ENCODE assay signal across 26 mouse cellular contexts in the genomic region with DNA sequence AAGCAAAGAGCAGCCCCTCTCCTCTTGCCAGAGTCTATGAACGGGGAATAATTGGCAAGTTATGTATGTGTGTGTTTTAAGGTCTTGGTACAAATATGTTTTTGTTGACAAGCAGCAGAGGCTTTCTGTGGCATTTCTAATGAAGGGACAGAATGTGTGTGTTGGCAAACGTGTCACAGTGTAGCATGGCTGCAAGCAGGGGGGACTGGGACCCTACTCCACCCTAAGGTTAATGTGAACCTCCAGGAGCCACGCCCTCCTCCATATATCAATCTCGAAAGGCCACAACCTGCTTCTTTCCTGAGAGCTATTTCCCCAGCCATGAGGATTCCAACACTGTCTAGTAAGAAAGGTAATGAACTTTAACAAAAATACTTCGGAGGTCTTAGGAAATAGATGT.
DNase-seq lines count a peak whose midpoint lies in the region; ATAC-seq and TF ChIP-seq lines count a peak whose summit lies in the region.
"Had no signal": no experiment of that assay in that cellular context is flagged by ENCODE, and none has a peak within 500 bp of the region (broad histone marks: within the 10 kb centered on the region; RNA-seq: fewer than 3 reads in every experiment).

No protein-coding gene starts in this region.

- no peak for TF ChIP-seq CTCF in liver, postnatal 0 days (IDR thresholded peaks at IDR 0.05; ENCODE audit: low read depth)

- no peak overlapping the region for H3K9ac ChIP-seq in forebrain, embryonic 12.5 days
- H3K9ac ChIP-seq in forebrain, embryonic 16.5 days (replicated peaks; ENCODE audit: low read depth, low read length): no peak overlapping the region
- no peak overlapping the region for H3K9ac ChIP-seq in limb, embryonic 12.5 days (replicated peaks)
- H3K9ac ChIP-seq in hindbrain, embryonic 14.5 days: no peak overlapping the region
- no peak overlapping the region for H3K9ac ChIP-seq in neural tube, embryonic 13.5 days
- no peak overlapping the region for H3K9ac ChIP-seq in liver, postnatal 0 days (replicated peaks)
- H3K9ac ChIP-seq: embryonic facial prominence, embryonic 15.5 days; heart, embryonic 15.5 days; liver, embryonic 12.5 days; midbrain, embryonic 12.5 days had no signal

- peaks cover 4% of the 10 kb centered on the region for H3K4me1 ChIP-seq in forebrain, embryonic 12.5 days
- H3K4me1 ChIP-seq in forebrain, embryonic 16.5 days (replicated peaks; ENCODE audit: control insufficient read depth, insufficient read depth, low read length): peaks cover 8% of the 10 kb centered on the region
- H3K4me1 ChIP-seq in limb, embryonic 12.5 days (replicated peaks): no peaks in the 10 kb centered on the region; the same call in 1 of the 2 replicates
- peaks cover 15% of the 10 kb centered on the region for H3K4me1 ChIP-seq in limb, embryonic 10.5 days
- H3K4me1 ChIP-seq in hindbrain, embryonic 14.5 days (replicated peaks; ENCODE audit: control insufficient read depth, insufficient read depth, low read length): peaks cover 9% of the 10 kb centered on the region
- H3K4me1 ChIP-seq in neural tube, embryonic 13.5 days (replicated peaks): peaks cover 18% of the 10 kb centered on the region
- no peaks in the 10 kb centered on the region for H3K4me1 ChIP-seq in liver, postnatal 0 days (ENCODE audit: insufficient read depth)
- H3K4me1 ChIP-seq: embryonic facial prominence, embryonic 15.5 days; heart, embryonic 10.5 days; heart, embryonic 15.5 days; liver, embryonic 12.5 days; megakaryocyte, embryonic 14.5 days had no signal

- ATAC-seq in forebrain, embryonic 12.5 days (ENCODE audit: low FRiP score): peak; percentile 41; the same call in 1 of the 2 replicates
- ATAC-seq in forebrain, embryonic 16.5 days: no peak
- no peak for ATAC-seq in limb, embryonic 12.5 days (ENCODE audit: insufficient number of reproducible peaks, insufficient read depth, low FRiP score, low TSS enrichment, low read depth)
- ATAC-seq in hindbrain, embryonic 14.5 days (ENCODE audit: low FRiP score): 0 out of 2 replicates have a peak, but pooled peaks have one; percentile 24
- peak; percentile 81 for ATAC-seq in neural tube, embryonic 13.5 days (ENCODE audit: low read depth)
- no peak for ATAC-seq in liver, postnatal 0 days
- ATAC-seq: CD4-positive, CD25-positive, alpha-beta regulatory T cell, adult 4 months; intestine, postnatal 0 days; liver, embryonic 12.5 days; lung, postnatal 0 days had no signal

- H3K27ac ChIP-seq in forebrain, embryonic 12.5 days: no peak overlapping the region
- H3K27ac ChIP-seq in forebrain, embryonic 16.5 days (ENCODE audit: low read length): no peak overlapping the region
- peak overlapping the region; percentile 1; the same call in 1 of the 2 replicates for H3K27ac ChIP-seq in limb, embryonic 12.5 days
- H3K27ac ChIP-seq in limb, embryonic 10.5 days: no peak overlapping the region
- H3K27ac ChIP-seq in hindbrain, embryonic 14.5 days: no peak overlapping the region
- H3K27ac ChIP-seq in neural tube, embryonic 13.5 days (replicated peaks): no peak overlapping the region
- H3K27ac ChIP-seq in liver, postnatal 0 days (ENCODE audit: low read depth): no peak overlapping the region
- H3K27ac ChIP-seq: embryonic facial prominence, embryonic 15.5 days; heart, embryonic 10.5 days; heart, embryonic 15.5 days; left cerebral cortex, adult 2 months; liver, embryonic 12.5 days; midbrain, embryonic 12.5 days had no signal

- no peaks in the 10 kb centered on the region for H3K36me3 ChIP-seq in forebrain, embryonic 12.5 days (replicated peaks)
- no peaks in the 10 kb centered on the region for H3K36me3 ChIP-seq in forebrain, embryonic 16.5 days (ENCODE audit: control insufficient read depth, insufficient read depth)
- no peaks in the 10 kb centered on the region for H3K36me3 ChIP-seq in limb, embryonic 12.5 days
- H3K36me3 ChIP-seq in limb, embryonic 10.5 days: no peaks in the 10 kb centered on the region
- H3K36me3 ChIP-seq in hindbrain, embryonic 14.5 days (replicated peaks; ENCODE audit: control insufficient read depth, insufficient read depth): no peaks in the 10 kb centered on the region
- H3K36me3 ChIP-seq in neural tube, embryonic 13.5 days: no peaks in the 10 kb centered on the region
- H3K36me3 ChIP-seq in liver, postnatal 0 days (replicated peaks; ENCODE audit: insufficient read depth, low read length): no peaks in the 10 kb centered on the region
- H3K36me3 ChIP-seq: embryonic facial prominence, embryonic 15.5 days; heart, embryonic 10.5 days; heart, embryonic 15.5 days; liver, embryonic 12.5 days; midbrain, embryonic 12.5 days had no signal

- H3K4me2 ChIP-seq in forebrain, embryonic 12.5 days: no peak overlapping the region
- H3K4me2 ChIP-seq in forebrain, embryonic 16.5 days (ENCODE audit: low read length): no peak overlapping the region
- no peak overlapping the region for H3K4me2 ChIP-seq in limb, embryonic 12.5 days
- H3K4me2 ChIP-seq in hindbrain, embryonic 14.5 days (replicated peaks): no peak overlapping the region
- H3K4me2 ChIP-seq in neural tube, embryonic 13.5 days: 0 out of 2 replicates have a peak overlapping the region, but pooled peaks have one; percentile 11
- no peak overlapping the region for H3K4me2 ChIP-seq in liver, postnatal 0 days (ENCODE audit: low read depth, low read length)
- H3K4me2 ChIP-seq: embryonic facial prominence, embryonic 15.5 days; heart, embryonic 15.5 days; liver, embryonic 12.5 days; midbrain, embryonic 12.5 days had no signal

- DNase-seq in limb, embryonic 10.5 days (ENCODE audit: low spot score): no peak
- no peak for DNase-seq in hindbrain, embryonic 14.5 days (ENCODE audit: low spot score)
- no peak for DNase-seq in liver, postnatal 0 days
- DNase-seq: adrenal gland, postnatal 14 days; cerebellum, adult 11 months; gastrocnemius, postnatal 14 days; kidney, adult 9 months; kidney, postnatal 14 days; lung, adult 18-20 months; lung, postnatal 4 days; right cerebral cortex, postnatal 25 days; thymus, postnatal 14 days had no signal

- 33% methylated on average over 5 of the region's 5 CpGs for WGBS in forebrain, embryonic 12.5 days
- 25% methylated on average over 5 of the region's 5 CpGs for WGBS in forebrain, embryonic 16.5 days
- WGBS in limb, embryonic 12.5 days: 49% methylated on average over 5 of the region's 5 CpGs
- 61% methylated on average over 5 of the region's 5 CpGs for WGBS in limb, embryonic 10.5 days
- 32% methylated on average over 5 of the region's 5 CpGs for WGBS in hindbrain, embryonic 14.5 days
- WGBS in neural tube, embryonic 13.5 days: 42% methylated on average over 5 of the region's 5 CpGs
- WGBS in liver, postnatal 0 days (ENCODE audit: insufficient replicate concordance): 71% methylated on average over 5 of the region's 5 CpGs

- H3K4me3 ChIP-seq in forebrain, embryonic 12.5 days (replicated peaks): no peak overlapping the region
- H3K4me3 ChIP-seq in forebrain, embryonic 16.5 days (replicated peaks; ENCODE audit: low read length): no peak overlapping the region
- no peak overlapping the region for H3K4me3 ChIP-seq in limb, embryonic 12.5 days (replicated peaks)
- H3K4me3 ChIP-seq in limb, embryonic 10.5 days: no peak overlapping the region
- H3K4me3 ChIP-seq in hindbrain, embryonic 14.5 days (replicated peaks; ENCODE audit: low read length): no peak overlapping the region
- no peak overlapping the region for H3K4me3 ChIP-seq in neural tube, embryonic 13.5 days
- H3K4me3 ChIP-seq in liver, postnatal 0 days (ENCODE audit: low read depth, low read length): no peak overlapping the region
- H3K4me3 ChIP-seq: embryonic facial prominence, embryonic 15.5 days; heart, embryonic 10.5 days; heart, embryonic 15.5 days; left cerebral cortex, adult 2 months; liver, embryonic 12.5 days; megakaryocyte, embryonic 14.5 days; midbrain, embryonic 12.5 days had no signal

- H3K27me3 ChIP-seq in forebrain, embryonic 12.5 days: peaks cover 89% of the 10 kb centered on the region
- peaks cover 54% of the 10 kb centered on the region for H3K27me3 ChIP-seq in forebrain, embryonic 16.5 days (replicated peaks; ENCODE audit: control insufficient read depth, insufficient read depth, low read length)
- 0 out of 2 replicates have a peak, but pooled peaks cover 4% of the 10 kb centered on the region for H3K27me3 ChIP-seq in limb, embryonic 12.5 days
- H3K27me3 ChIP-seq in limb, embryonic 10.5 days (ENCODE audit: low read depth, poor library complexity, severe bottlenecking): no peaks in the 10 kb centered on the region
- H3K27me3 ChIP-seq in hindbrain, embryonic 14.5 days (ENCODE audit: control insufficient read depth, insufficient read depth, low read length): peaks cover 15% of the 10 kb centered on the region
- peaks cover 62% of the 10 kb centered on the region for H3K27me3 ChIP-seq in neural tube, embryonic 13.5 days
- H3K27me3 ChIP-seq in liver, postnatal 0 days (ENCODE audit: insufficient read depth, low read length): no peaks in the 10 kb centered on the region
- H3K27me3 ChIP-seq: embryonic facial prominence, embryonic 15.5 days; heart, embryonic 15.5 days; liver, embryonic 12.5 days; megakaryocyte, embryonic 14.5 days; midbrain, embryonic 12.5 days had no signal

- H3K9me3 ChIP-seq in forebrain, embryonic 12.5 days: no peaks in the 10 kb centered on the region
- no peaks in the 10 kb centered on the region for H3K9me3 ChIP-seq in forebrain, embryonic 16.5 days (ENCODE audit: control insufficient read depth, low read length)
- H3K9me3 ChIP-seq in limb, embryonic 12.5 days: no peaks in the 10 kb centered on the region
- no peaks in the 10 kb centered on the region for H3K9me3 ChIP-seq in limb, embryonic 10.5 days (replicated peaks)
- no peaks in the 10 kb centered on the region for H3K9me3 ChIP-seq in hindbrain, embryonic 14.5 days (ENCODE audit: control insufficient read depth, low read length)
- H3K9me3 ChIP-seq in neural tube, embryonic 13.5 days: no peaks in the 10 kb centered on the region
- H3K9me3 ChIP-seq in liver, postnatal 0 days (ENCODE audit: low read length): no peaks in the 10 kb centered on the region
- H3K9me3 ChIP-seq: embryonic facial prominence, embryonic 15.5 days; heart, embryonic 10.5 days; heart, embryonic 15.5 days; liver, embryonic 12.5 days; megakaryocyte, embryonic 14.5 days; midbrain, embryonic 12.5 days had no signal

- no peak for TF ChIP-seq EP300 in liver, postnatal 0 days (IDR thresholded peaks at IDR 0.05; ENCODE audit: low read depth)

Comparison
In these comparisons a context has a peak if more than half of its experiments do, and no peak if none do; other contexts are left out.
1. ATAC-seq: peak in forebrain, embryonic 12.5 days (single experiment), hindbrain, embryonic 14.5 days (single experiment) and neural tube, embryonic 13.5 days (single experiment); none in forebrain, embryonic 16.5 days (single experiment), limb, embryonic 12.5 days (single experiment) and liver, postnatal 0 days (single experiment).